Mouse (Mus musculus) ES-E14 (cell line): Measurements from ENCODE around the gene Stag3. TPM values are rescaled to one million over a fixed set of nuclear protein-coding genes. Genes with fewer than 3 reads are reported as not detected.

Experiments
- DNase-seq: peaks from one replicate; pipeline ENCODE4 v3.0.0-alpha.2; 2013; ENCODE audit warnings: low read depth, low spot score
- H3K27ac ChIP-seq: 2 replicates; pipeline ENCODE4 v1.5.1; 2012; ENCODE audit warnings: low read depth, mild to moderate bottlenecking, low read length, moderate library complexity, mixed read lengths; ENCODE audit not compliant: poor library complexity, insufficient read depth, severe bottlenecking
- H3K36me3 ChIP-seq: 2 replicates; pipeline ENCODE4 v1.6.1; 2012; ENCODE audit warnings: mild to moderate bottlenecking, low read length, moderate library complexity, mixed read lengths; ENCODE audit not compliant: control insufficient read depth, poor library complexity, insufficient read depth, severe bottlenecking
- H3K4me1 ChIP-seq, 2 experiments: fragments of 150-350 bp in 1 of 2; sonication (generic) in 1 of 2; 2 replicates each; pipeline ENCODE4 v1.6.1; 2012; ENCODE audit warnings: low read length in 2 of 2, mild to moderate bottlenecking in 1 of 2, mixed read lengths in 1 of 2; ENCODE audit not compliant: control insufficient read depth in 2 of 2, insufficient read depth in 2 of 2, poor library complexity in 1 of 2
- H3K4me3 ChIP-seq, 2 experiments: fragments of 150-350 bp in 1 of 2; sonication (generic) in 1 of 2; 2 replicates each; pipeline ENCODE4 v1.5.1; 2012; ENCODE audit warnings: low read length in 2 of 2, low read depth in 1 of 2, mild to moderate bottlenecking in 1 of 2, mixed read lengths in 1 of 2; ENCODE audit not compliant: insufficient read depth in 1 of 2, poor library complexity in 1 of 2, severe bottlenecking in 1 of 2
- H3K9ac ChIP-seq: 2 replicates; pipeline ENCODE4 v1.6.1; 2012; ENCODE audit warnings: low read depth, mild to moderate bottlenecking, low read length, mixed read lengths; ENCODE audit not compliant: poor library complexity, insufficient read depth, severe bottlenecking
- H3K9me3 ChIP-seq: fragments of 150-350 bp; sonication (generic); 2 replicates; pipeline ENCODE4 v1.6.1; 2012; ENCODE audit warnings: low read depth, mild to moderate bottlenecking, low read length; ENCODE audit not compliant: control insufficient read depth, insufficient read depth
- CHD2 ChIP-seq: IDR thresholded peaks from 2 replicates; pipeline ENCODE4 v1.6.1; 2014; ENCODE audit warnings: mild to moderate bottlenecking, low read depth, low read length, inconsistent platforms
- HCFC1 ChIP-seq: IDR thresholded peaks from 2 replicates; pipeline ENCODE4 v1.6.1; 2012; ENCODE audit warnings: low read length, inconsistent platforms, borderline replicate concordance; ENCODE audit not compliant: insufficient read depth
- MAFK ChIP-seq: IDR thresholded peaks from 2 replicates; pipeline ENCODE4 v1.6.1; 2014; ENCODE audit warnings: mild to moderate bottlenecking, low read depth, low read length, inconsistent platforms; ENCODE audit not compliant: insufficient read depth
- ZC3H11A ChIP-seq: IDR thresholded peaks from 2 replicates; pipeline ENCODE4 v1.6.1; 2012; ENCODE audit warnings: low read depth, mild to moderate bottlenecking, inconsistent platforms, low read length, borderline replicate concordance
- ZNF384 ChIP-seq: IDR thresholded peaks from 2 replicates; pipeline ENCODE4 v1.6.1; 2012; ENCODE audit warnings: low read depth, low read length, inconsistent platforms
- in situ Hi-C, 2 experiments: fragments of 600-800 bp; cut with MboI; formaldehyde crosslinking; loops; one replicate each; pipeline ENCODE4 v1.15.1; 2025; ENCODE audit warnings: low sequenced_read_pairs in 2 of 2, inconsistent platforms in 1 of 2; ENCODE audit not compliant: unreplicated experiment in 2 of 2
- total RNA-seq: library from RNA; depleted of rRNA; stranded (reverse); fragments of 300-350 nt; gene quantifications from 2 replicates; pipeline ENCODE4 v1.2.3, GENCODE M21; 2012; rRNA removed

Gene Stag3
- total RNA-seq, 1 experiment = 101 TPM

DNA sequence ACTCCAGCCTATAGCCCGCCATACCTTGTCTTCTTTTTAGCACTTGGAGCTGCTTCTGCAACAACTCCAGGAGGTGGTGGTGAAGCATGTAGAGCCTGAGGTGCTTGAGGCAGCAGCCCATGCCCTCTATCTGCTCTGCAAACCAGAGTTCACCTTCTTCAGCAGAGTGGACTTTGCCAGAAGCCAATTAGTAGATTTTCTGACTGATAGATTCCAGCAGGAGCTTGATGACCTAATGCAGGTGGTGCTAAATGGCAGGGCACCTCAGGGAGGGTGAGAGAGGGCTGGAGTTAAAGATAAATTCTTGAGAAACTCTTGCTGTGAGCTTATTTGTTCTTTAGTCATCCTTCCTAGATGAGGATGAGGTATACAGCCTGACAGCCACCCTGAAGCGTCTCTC lies 19.6 kb downstream of the Stag3 start:
- in situ Hi-C loops = no loop called here
- no peaks in the 10 kb centered on the region for H3K4me1 ChIP-seq
- H3K36me3 ChIP-seq = peaks cover 45% of the 10 kb centered on the region
- no peak for TF ChIP-seq HCFC1
- no peak for TF ChIP-seq MAFK
- TF ChIP-seq CHD2 = no peak
- TF ChIP-seq ZC3H11A = no peak
- TF ChIP-seq ZNF384 = no peak
- H3K9me3 ChIP-seq = no peaks in the 10 kb centered on the region
- no peak overlapping the region for H3K27ac ChIP-seq
- no peak overlapping the region for H3K9ac ChIP-seq
- DNase-seq = no peak
- H3K4me3 ChIP-seq = no peak overlapping the region

DNA sequence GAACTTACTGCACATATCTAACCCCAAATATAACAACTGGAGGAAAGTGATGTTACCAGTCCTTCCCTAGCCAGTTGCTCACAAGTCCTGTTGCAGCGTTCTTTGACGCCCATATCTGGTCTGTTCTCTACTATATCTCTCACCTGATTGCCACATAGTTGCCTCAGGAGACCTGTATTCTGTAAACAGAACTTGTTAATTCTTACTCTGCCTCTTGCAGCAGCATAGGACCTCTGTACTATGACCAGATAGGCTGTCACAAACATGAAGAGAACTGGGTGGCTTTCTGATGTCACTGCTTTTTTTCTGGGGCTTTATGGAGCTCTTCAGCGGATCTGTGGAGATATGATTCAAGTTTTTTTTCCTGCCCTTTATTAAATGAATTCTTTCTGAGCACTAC lies 32.8 kb downstream of the Stag3 start:
- no peaks in the 10 kb centered on the region for H3K9me3 ChIP-seq
- DNase-seq = no peak
- H3K4me1 ChIP-seq = no peaks in the 10 kb centered on the region
- TF ChIP-seq HCFC1 (no peak), ZC3H11A (no peak), MAFK (no peak), CHD2 (no peak), ZNF384 (no peak)
- H3K36me3 ChIP-seq = peaks cover 12% of the 10 kb centered on the region
- no peak overlapping the region for H3K9ac ChIP-seq
- H3K4me3 ChIP-seq = no peak overlapping the region
- in situ Hi-C loops = no loop called here
- no peak overlapping the region for H3K27ac ChIP-seq

DNA sequence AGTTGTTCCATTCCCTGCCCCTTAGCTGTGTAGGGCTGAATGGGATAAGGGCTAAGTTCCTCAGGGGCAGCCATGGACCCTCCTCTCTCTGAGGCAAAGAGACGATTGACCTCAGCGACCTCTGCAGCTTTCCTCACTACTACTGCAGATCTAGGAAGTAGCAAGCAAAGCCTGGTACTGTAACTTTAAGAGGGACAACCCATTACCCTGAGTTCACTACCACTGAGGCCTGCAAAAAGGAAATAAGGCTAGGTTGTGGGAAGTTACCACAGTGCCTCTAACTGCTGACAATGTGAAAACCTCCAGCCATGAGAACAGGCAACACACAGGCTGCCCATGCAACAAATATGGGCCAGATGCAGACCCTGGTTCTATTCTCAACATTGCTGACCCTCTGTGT lies 61.6 kb downstream of the Stag3 start, which contains the start of gene Pvrig:
TSS of gene Pvrig (plus strand) at position 301 of the 400 bp plus-strand sequence.
- Histone ChIP-seq H3K27ac (no peak within 1 kb of the TSS), H3K4me1 (peaks cover 2% of the 10 kb centered on the region in 2 experiments; a peak in 2 of 4 replicates), H3K4me3 (no peak within 1 kb of the TSS), H3K9me3 (no peaks in the 10 kb centered on the region), H3K9ac (no peak within 1 kb of the TSS), H3K36me3 (no peaks in the 10 kb centered on the region; the same call in 1 of the 2 replicates)
- DNase-seq = no peak
- in situ Hi-C loops = no loop called here
- TF ChIP-seq ZNF384 = no peak
- no peak for TF ChIP-seq HCFC1
- TF ChIP-seq ZC3H11A = no peak
- no peak for TF ChIP-seq CHD2
- TF ChIP-seq MAFK = no peak

DNA sequence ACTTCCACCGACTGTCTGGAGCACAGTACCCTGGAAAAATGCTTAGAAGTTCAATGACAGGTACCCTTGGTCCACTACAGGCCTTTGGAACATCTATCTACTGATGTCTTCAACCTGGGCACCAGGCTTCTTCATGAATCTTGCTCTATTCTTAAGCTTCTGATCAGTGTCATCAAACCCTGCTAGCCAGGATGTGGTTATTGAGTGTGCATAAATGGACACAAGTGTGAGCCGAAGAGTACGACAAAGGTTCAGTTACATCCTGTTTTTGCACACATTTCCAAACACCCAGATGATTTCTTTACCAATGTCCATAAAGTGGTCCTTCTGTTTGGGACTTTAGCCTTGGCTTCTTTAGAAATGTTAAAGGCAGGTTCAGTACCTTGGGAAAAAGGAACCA lies 63.2 kb downstream of the Stag3 start:
- H3K9me3 ChIP-seq = no peaks in the 10 kb centered on the region
- H3K27ac ChIP-seq = no peak overlapping the region
- DNase-seq = no peak
- no peak for TF ChIP-seq HCFC1
- TF ChIP-seq ZNF384 = no peak
- no peak for TF ChIP-seq CHD2
- no peak for TF ChIP-seq MAFK
- TF ChIP-seq ZC3H11A = no peak
- H3K4me1 ChIP-seq = peaks cover 2% of the 10 kb centered on the region in 2 experiments; a peak in 2 of 4 replicates
- no peak overlapping the region for H3K9ac ChIP-seq
- in situ Hi-C loops = no loop called here
- no peaks in the 10 kb centered on the region; the same call in 1 of the 2 replicates for H3K36me3 ChIP-seq
- no peak overlapping the region for H3K4me3 ChIP-seq

Other genes starting within 250 kb of the Stag3 start
- not detected in 2 replicates for gene Smok3c, start 227.0 kb upstream of the Stag3 start, total RNA-seq
- 9.8 and 10.5 TPM in 2 replicates for gene Zkscan1, start 195.2 kb upstream of the Stag3 start, total RNA-seq
- gene Zscan21, start 163.3 kb upstream of the Stag3 start, total RNA-seq = 12.2 and 15.5 TPM in 2 replicates
- gene Zfp113, start 124.5 kb upstream of the Stag3 start, total RNA-seq = 3.7 and 5.3 TPM in 2 replicates
- 98.6 and 122 TPM in 2 replicates for gene Cops6, start 119.2 kb upstream of the Stag3 start, total RNA-seq
- 42.7 and 44.9 TPM in 2 replicates for gene Ap4m1, start 108.2 kb upstream of the Stag3 start, total RNA-seq
- 327 and 403 TPM in 2 replicates for gene Mcm7, start 107.8 kb upstream of the Stag3 start, total RNA-seq
- gene Taf6, start 92.8 kb upstream of the Stag3 start, total RNA-seq = 59.3 and 81.1 TPM in 2 replicates
- gene Cnpy4, start 92.8 kb upstream of the Stag3 start, total RNA-seq = 43.5 and 59.5 TPM in 2 replicates
- gene Mblac1, start 85.9 kb upstream of the Stag3 start, total RNA-seq = 2.5 and 3.1 TPM in 2 replicates
- 0.09 TPM in 1 of 2 replicates, not detected in the other for gene Nxpe5, start 54.3 kb upstream of the Stag3 start, total RNA-seq
- 87.2 and 87.3 TPM in 2 replicates for gene Lamtor4, start 24.8 kb upstream of the Stag3 start, total RNA-seq
- gene BC037034, start 16.2 kb upstream of the Stag3 start, total RNA-seq = 13.7 and 16.2 TPM in 2 replicates
- gene Gal3st4, start 7.4 kb upstream of the Stag3 start, total RNA-seq = 0.58 and 0.94 TPM in 2 replicates
- gene Gm43720, start 282 bp upstream of the Stag3 start, total RNA-seq = not detected in 2 replicates
- 14.9 and 20.2 TPM in 2 replicates for gene Gpc2, start 235 bp upstream of the Stag3 start, total RNA-seq
- gene Pvrig, start 61.7 kb downstream of the Stag3 start, total RNA-seq = 1.2 TPM in 2 replicates
- gene Zfp157, start 161.2 kb downstream of the Stag3 start, total RNA-seq = 12.9 and 14.9 TPM in 2 replicates